ENCODE assay signal across 9 mouse cellular contexts in the genomic region with DNA sequence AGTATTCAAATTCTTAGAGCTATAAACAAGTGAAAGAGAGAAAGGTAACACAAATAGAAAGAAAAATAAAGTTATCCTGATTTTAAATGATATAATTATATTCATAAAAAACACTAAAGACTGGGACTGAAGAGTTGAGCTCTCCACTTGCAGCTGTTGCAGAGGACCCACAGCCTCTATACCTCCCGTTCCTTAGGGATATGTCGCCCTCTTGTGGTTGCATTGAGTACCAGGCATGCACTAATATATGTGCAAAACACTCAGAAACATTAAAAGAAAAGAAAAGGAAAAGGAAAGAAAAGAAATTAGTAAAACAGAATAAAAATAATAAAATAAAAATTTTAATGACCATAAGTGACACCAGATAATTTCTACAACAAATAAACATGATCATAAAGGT.
DNase-seq lines count a peak whose midpoint lies in the region; ATAC-seq and TF ChIP-seq lines count a peak whose summit lies in the region.
"Had no signal": no experiment of that assay in that cellular context is flagged by ENCODE, and none has a peak within 500 bp of the region (broad histone marks: within the 10 kb centered on the region; RNA-seq: fewer than 3 reads in every experiment).

No protein-coding gene starts in this region.

- DNase-seq in cerebellum, adult 9-10 months: peak; percentile 1
- no peak for DNase-seq in cerebellum, adult 8-10 months
- peak; percentile 26 for DNase-seq in left cerebral cortex, postnatal 4 days
- no peak for DNase-seq in left cerebral cortex, postnatal 36 days (ENCODE audit: low spot score in 2 of 2)
- peak; percentile 62 for DNase-seq in ZHBTc4 (ENCODE audit: low read depth, low spot score)
- no peak for DNase-seq in stomach, postnatal 0 days (ENCODE audit: low spot score)
- DNase-seq in left cerebral cortex, postnatal 25 days (ENCODE audit: low spot score in 2 of 2): no peak

- H3K27me3 ChIP-seq in stomach, postnatal 0 days (ENCODE audit: control insufficient read depth, insufficient read depth, low read length): no peaks in the 10 kb centered on the region

- no peak overlapping the region for H3K9ac ChIP-seq in stomach, postnatal 0 days (ENCODE audit: low read length)

- no peak overlapping the region for H3K27ac ChIP-seq in stomach, postnatal 0 days (replicated peaks)

- intact Hi-C loops in left cerebral cortex, postnatal 4 days (cut with DNase I): no loop called here
- intact Hi-C loops in left cerebral cortex, postnatal 36 days (cut with DNase I): no loop called here
- intact Hi-C loops in left cerebral cortex, postnatal 25 days (cut with DNase I): no loop called here

- TF ChIP-seq CTCF in stomach, postnatal 0 days (IDR thresholded peaks at IDR 0.05; ENCODE audit: low read depth): peak; percentile 68

- H3K36me3 ChIP-seq in stomach, postnatal 0 days (ENCODE audit: control insufficient read depth, insufficient read depth, low read length): no peaks in the 10 kb centered on the region

- no peaks in the 10 kb centered on the region for H3K9me3 ChIP-seq in stomach, postnatal 0 days (ENCODE audit: control insufficient read depth, low read length)
- H3K9me3 ChIP-seq: megakaryocyte, embryonic 14.5 days had no signal

- H3K4me1 ChIP-seq in stomach, postnatal 0 days (replicated peaks; ENCODE audit: control insufficient read depth, insufficient read depth): no peaks in the 10 kb centered on the region
- H3K4me1 ChIP-seq: megakaryocyte, embryonic 14.5 days had no signal

- H3K4me2 ChIP-seq in stomach, postnatal 0 days (replicated peaks; ENCODE audit: low read depth): no peak overlapping the region

- H3K4me3 ChIP-seq in stomach, postnatal 0 days (ENCODE audit: low read depth, low read length): no peak overlapping the region
- H3K4me3 ChIP-seq: megakaryocyte, embryonic 14.5 days had no signal

- ATAC-seq in hematopoietic stem cell, adult 5-6 weeks (replicated peaks in 1 of 2; ENCODE audit: insufficient read depth in 1 of 2, low FRiP score in 2 of 2, low TSS enrichment in 1 of 2, low read depth in 1 of 2, poor library complexity in 2 of 2, severe bottlenecking in 2 of 2): 0 out of 4 replicates have a peak, but pooled peaks have one; percentile 58 to 59
- no peak for ATAC-seq in stomach, postnatal 0 days (ENCODE audit: low FRiP score, low TSS enrichment)

- 10% methylated on average over 2 of the region's 2 CpGs for WGBS in stomach, postnatal 0 days

- no peak for TF ChIP-seq EP300 in stomach, postnatal 0 days (optimal IDR thresholded peaks at IDR 0.05)

Comparison
In these comparisons a context has a peak if more than half of its experiments do, and no peak if none do; other contexts are left out.
1. DNase-seq: peak in cerebellum, adult 9-10 months (single experiment), left cerebral cortex, postnatal 4 days (single experiment) and ZHBTc4 (single experiment); none in cerebellum, adult 8-10 months (single experiment), left cerebral cortex, postnatal 36 days (0 of 2), stomach, postnatal 0 days (single experiment) and left cerebral cortex, postnatal 25 days (0 of 2).